Mouse (Mus musculus): ENCODE results near the gene Dph1. TPM values are rescaled to one million over a fixed set of nuclear protein-coding genes. Genes with fewer than 3 reads are reported as not detected.

The Dph1 gene
- total RNA-seq (2021) (10 to 100 TPM in 1 of 2 experiments, 1 to 10 TPM in 1; 8.5 to 11.6 TPM), polyA plus RNA-seq (2012; rRNA removed) (21.7 and 32.9 TPM in 2 replicates)
- long read RNA-seq, transcript Dph1-201 (13 exons, 2,139 nt), result major isoform, 5 of 6 reads
- long read RNA-seq, partial matches to known transcripts, result 0 of 6 reads
- long read RNA-seq, other reads (novel, unspliced or antisense), result 1 of 6 reads

DNA sequence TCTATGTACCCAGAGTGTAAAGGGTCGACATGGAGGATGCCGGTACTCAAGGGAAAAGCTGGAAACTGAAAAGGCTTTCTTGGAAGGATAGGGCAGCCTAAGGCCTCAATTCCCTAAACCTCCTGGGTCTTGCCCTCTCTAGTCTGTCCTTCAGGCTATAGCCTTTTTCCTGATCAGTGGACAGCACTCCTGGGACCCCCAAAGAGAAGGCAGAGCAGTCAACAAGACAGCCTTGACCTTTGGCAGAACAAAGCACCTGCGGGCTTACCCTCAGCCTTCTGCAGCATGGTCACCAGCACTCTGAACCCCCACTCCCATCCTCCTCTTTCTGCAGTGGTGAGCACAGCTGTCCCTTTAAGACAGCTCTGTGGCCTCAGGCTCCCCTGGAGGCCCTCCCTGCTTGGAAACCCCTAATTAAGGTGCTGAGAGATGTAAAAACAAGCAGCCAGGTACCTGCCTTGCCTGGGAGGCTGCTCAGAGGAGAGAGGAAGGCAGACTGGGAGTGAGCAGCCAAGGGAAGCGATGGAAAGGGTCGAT, at the start of gene Dph1:
Gene Dph1, minus strand, starts transcription at position 337 of the 537 bp plus-strand sequence.
- peak within 1 kb of the TSS; percentile 77 for H3K9ac ChIP-seq (ENCODE audit: low read depth, low read length)
- H3K36me3 ChIP-seq (ENCODE audit: control insufficient read depth, insufficient read depth, low read length), result no peaks in the 10 kb centered on the region
- TF ChIP-seq POLR2A (IDR thresholded peaks at IDR 0.05; ENCODE audit: insufficient read depth, low read depth, low read length) (no peak), EP300 (IDR thresholded peaks at IDR 0.05; ENCODE audit: insufficient read depth, low read depth, low read length) (no peak), CTCF (IDR thresholded peaks at IDR 0.05) (no peak)
- DNase-seq, result peak in 1 of 2 experiments; percentile 20
- peaks cover 5% of the 10 kb centered on the region for H3K4me1 ChIP-seq (ENCODE audit: control insufficient read depth, insufficient read depth, low read length)
- intact Hi-C loops (cut with DNase I), result loop anchor here (10.0 kb wide), 1 partner anchor 214 kb away; no protein-coding TSS in a partner anchor
- WGBS, result 68% methylated on average over 5 of the region's 5 CpGs
- no peaks in the 10 kb centered on the region for H3K79me2 ChIP-seq (replicated peaks; ENCODE audit: control insufficient read depth, insufficient read depth, low read length)
- H3K27ac ChIP-seq, result peak within 1 kb of the TSS; percentile 31
- H3K4me3 ChIP-seq, result peak within 1 kb of the TSS; percentile 89
- H3K27me3 ChIP-seq (ENCODE audit: control insufficient read depth, insufficient read depth, low read length), result peaks cover 1% of the 10 kb centered on the region; the same call in 1 of the 2 replicates

DNA sequence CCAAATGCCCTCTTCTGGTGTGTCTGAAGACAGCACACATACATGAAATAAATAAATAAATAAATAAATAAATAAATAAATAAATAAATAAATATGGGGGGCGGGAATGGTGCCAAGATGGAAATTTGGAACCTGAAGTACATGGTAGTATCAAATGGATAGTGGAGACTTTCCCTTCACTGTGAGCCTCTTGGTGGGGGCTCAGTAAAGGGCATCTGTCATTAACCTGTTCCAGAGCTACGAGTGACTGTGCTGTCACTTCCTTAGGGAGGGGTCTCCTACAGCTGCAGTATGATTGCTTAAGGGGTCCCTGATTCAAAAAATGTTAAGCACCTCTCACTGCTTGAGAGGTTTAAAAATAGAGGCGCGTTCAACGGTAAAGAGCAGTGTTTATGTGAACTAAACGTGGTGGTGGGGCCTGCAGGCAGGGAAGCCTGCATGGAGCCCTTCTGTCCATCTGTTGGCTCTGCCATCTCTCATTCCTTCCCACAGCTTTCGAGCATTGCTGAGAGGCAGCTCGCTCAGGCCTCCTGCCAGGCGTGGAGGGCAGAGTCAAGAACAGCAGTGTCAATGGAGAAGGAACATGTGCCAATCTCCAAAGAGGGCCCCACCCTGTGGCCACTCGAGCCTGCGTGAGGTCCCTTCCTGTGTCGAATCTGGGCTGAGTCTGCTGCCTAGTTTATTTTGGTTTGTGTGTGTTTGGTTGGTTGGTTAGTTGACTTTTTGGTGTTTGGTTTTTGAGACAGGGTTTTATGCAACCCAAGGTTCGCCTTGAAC, 49.3 kb upstream of the Dph1 start:
- H3K4me1 ChIP-seq (ENCODE audit: control insufficient read depth, insufficient read depth, low read length), result peaks cover 2% of the 10 kb centered on the region
- DNase-seq, result peak; percentile 64 to 80
- no peak overlapping the region for H3K9ac ChIP-seq (ENCODE audit: low read depth, low read length)
- no peaks in the 10 kb centered on the region for H3K36me3 ChIP-seq (ENCODE audit: control insufficient read depth, insufficient read depth, low read length)
- intact Hi-C loops (cut with DNase I), result no loop called here
- H3K27me3 ChIP-seq (ENCODE audit: control insufficient read depth, insufficient read depth, low read length), result no peaks in the 10 kb centered on the region
- WGBS, result 46% methylated on average over 13 of the region's 13 CpGs
- H3K79me2 ChIP-seq (replicated peaks; ENCODE audit: control insufficient read depth, insufficient read depth, low read length), result no peaks in the 10 kb centered on the region
- H3K27ac ChIP-seq, result peak overlapping the region; percentile 45; the same call in 1 of the 2 replicates
- TF ChIP-seq CTCF (IDR thresholded peaks at IDR 0.05) (peak; percentile 55), POLR2A (IDR thresholded peaks at IDR 0.05; ENCODE audit: insufficient read depth, low read depth, low read length) (no peak), EP300 (IDR thresholded peaks at IDR 0.05; ENCODE audit: insufficient read depth, low read depth, low read length) (0 out of 2 replicates have a peak, but pooled peaks have one; percentile 31)
- H3K4me3 ChIP-seq, result no peak overlapping the region

DNA sequence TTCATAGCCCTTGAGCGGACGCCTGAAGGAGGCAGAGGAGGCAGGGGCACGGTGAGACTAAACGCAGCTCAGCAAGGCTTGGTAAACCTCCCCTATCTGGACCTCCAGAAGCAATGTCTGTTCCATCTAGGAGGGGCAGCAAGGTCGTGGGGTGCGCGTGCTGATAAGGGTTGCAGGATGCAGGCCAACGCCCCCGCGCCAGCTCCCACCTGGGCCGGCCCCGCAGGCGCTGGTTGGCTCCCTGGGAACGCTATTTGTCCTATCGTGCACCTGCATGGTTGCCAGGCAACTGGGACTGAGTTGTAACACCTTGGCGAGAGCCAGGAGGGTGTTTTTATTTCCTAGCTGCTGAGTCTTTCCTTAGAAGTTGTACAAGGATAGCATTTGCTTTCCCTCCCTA, 43.7 kb upstream of the Dph1 start:
- Histone ChIP-seq H3K4me1 (ENCODE audit: control insufficient read depth, insufficient read depth, low read length) (0 out of 2 replicates have a peak, but pooled peaks cover 1% of the 10 kb centered on the region), H3K79me2 (replicated peaks; ENCODE audit: control insufficient read depth, insufficient read depth, low read length) (no peaks in the 10 kb centered on the region), H3K27me3 (ENCODE audit: control insufficient read depth, insufficient read depth, low read length) (no peaks in the 10 kb centered on the region), H3K4me3 (no peak overlapping the region), H3K36me3 (ENCODE audit: control insufficient read depth, insufficient read depth, low read length) (no peaks in the 10 kb centered on the region), H3K27ac (no peak overlapping the region), H3K9ac (ENCODE audit: low read depth, low read length) (no peak overlapping the region)
- 29% methylated on average over 16 of the region's 16 CpGs for WGBS
- intact Hi-C loops (cut with DNase I), result no loop called here
- no peak for DNase-seq
- TF ChIP-seq EP300 (IDR thresholded peaks at IDR 0.05; ENCODE audit: insufficient read depth, low read depth, low read length), result no peak
- no peak for TF ChIP-seq POLR2A (IDR thresholded peaks at IDR 0.05; ENCODE audit: insufficient read depth, low read depth, low read length)
- no peak for TF ChIP-seq CTCF (IDR thresholded peaks at IDR 0.05)

DNA sequence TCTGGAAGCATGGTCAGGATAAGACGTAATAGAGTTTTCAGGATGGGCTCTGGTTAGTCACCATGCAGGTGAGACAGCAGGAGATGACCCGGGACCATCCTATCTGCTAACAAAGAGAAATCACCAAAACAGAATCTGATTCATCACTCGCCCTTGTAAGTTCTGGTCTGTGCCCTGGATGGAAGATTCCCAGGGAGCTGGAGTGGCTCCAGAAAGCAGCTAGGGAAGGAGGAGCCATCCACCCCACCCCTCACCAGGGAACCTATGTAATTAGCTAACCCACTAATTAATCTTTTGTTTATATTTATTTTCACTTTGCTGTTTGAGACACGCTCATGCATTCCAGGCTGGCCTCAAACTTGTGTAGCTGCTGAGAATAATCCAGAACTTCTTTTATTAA, 41.4 kb upstream of the Dph1 start:
- intact Hi-C loops (cut with DNase I), result no loop called here
- Histone ChIP-seq H3K27me3 (ENCODE audit: control insufficient read depth, insufficient read depth, low read length) (no peaks in the 10 kb centered on the region), H3K4me3 (no peak overlapping the region), H3K79me2 (replicated peaks; ENCODE audit: control insufficient read depth, insufficient read depth, low read length) (no peaks in the 10 kb centered on the region), H3K9ac (ENCODE audit: low read depth, low read length) (no peak overlapping the region), H3K27ac (no peak overlapping the region), H3K36me3 (ENCODE audit: control insufficient read depth, insufficient read depth, low read length) (no peaks in the 10 kb centered on the region), H3K4me1 (ENCODE audit: control insufficient read depth, insufficient read depth, low read length) (0 out of 2 replicates have a peak, but pooled peaks cover 1% of the 10 kb centered on the region)
- WGBS, result 79% methylated on average over 4 of the region's 4 CpGs
- TF ChIP-seq POLR2A (IDR thresholded peaks at IDR 0.05; ENCODE audit: insufficient read depth, low read depth, low read length) (no peak), EP300 (IDR thresholded peaks at IDR 0.05; ENCODE audit: insufficient read depth, low read depth, low read length) (no peak), CTCF (IDR thresholded peaks at IDR 0.05) (no peak)
- no peak for DNase-seq

DNA sequence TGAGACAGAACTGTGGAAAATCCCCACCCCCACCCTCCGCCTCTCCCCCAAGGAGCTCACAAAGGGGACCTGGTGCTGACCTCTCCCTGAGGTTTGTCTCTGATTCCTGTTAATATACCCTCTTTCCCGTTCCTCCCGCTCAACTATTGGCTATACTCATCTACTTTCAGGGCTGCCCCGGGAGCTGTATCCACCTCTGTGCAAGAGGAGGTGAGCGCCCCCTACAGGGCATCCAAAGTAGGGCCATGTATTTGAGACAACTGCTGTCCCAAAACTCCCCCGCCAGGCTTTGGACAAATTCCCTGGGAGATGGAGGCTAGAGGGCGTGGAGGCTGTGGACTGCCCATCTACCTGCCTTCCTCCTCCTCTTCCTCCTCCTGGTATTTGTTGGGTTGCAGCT, 40.7 kb upstream of the Dph1 start:
- Histone ChIP-seq H3K79me2 (replicated peaks; ENCODE audit: control insufficient read depth, insufficient read depth, low read length) (no peaks in the 10 kb centered on the region), H3K9ac (ENCODE audit: low read depth, low read length) (no peak overlapping the region), H3K4me3 (no peak overlapping the region), H3K36me3 (ENCODE audit: control insufficient read depth, insufficient read depth, low read length) (no peaks in the 10 kb centered on the region), H3K4me1 (ENCODE audit: control insufficient read depth, insufficient read depth, low read length) (0 out of 2 replicates have a peak, but pooled peaks cover 1% of the 10 kb centered on the region), H3K27me3 (ENCODE audit: control insufficient read depth, insufficient read depth, low read length) (no peaks in the 10 kb centered on the region), H3K27ac (no peak overlapping the region)
- intact Hi-C loops (cut with DNase I), result loop anchor here (2.0 kb wide), 1 partner anchor 39 kb away; the partner anchor contains the start of gene Rtn4rl1
- TF ChIP-seq EP300 (IDR thresholded peaks at IDR 0.05; ENCODE audit: insufficient read depth, low read depth, low read length) (no peak), CTCF (IDR thresholded peaks at IDR 0.05) (peak; percentile 76)
- 10% methylated on average over 7 of the region's 7 CpGs for WGBS
- DNase-seq, result peak; percentile 60 to 70

Data from heart, adult 2 months (tissue).